Mouse (Mus musculus): ENCODE results near the gene Mmp24.
"Not testable (repeated sequence)": the region's sequence is repeated elsewhere in the genome, so short reads cannot be mapped to it uniquely, and the experiment has no call there.

Gene Mmp24

DNA sequence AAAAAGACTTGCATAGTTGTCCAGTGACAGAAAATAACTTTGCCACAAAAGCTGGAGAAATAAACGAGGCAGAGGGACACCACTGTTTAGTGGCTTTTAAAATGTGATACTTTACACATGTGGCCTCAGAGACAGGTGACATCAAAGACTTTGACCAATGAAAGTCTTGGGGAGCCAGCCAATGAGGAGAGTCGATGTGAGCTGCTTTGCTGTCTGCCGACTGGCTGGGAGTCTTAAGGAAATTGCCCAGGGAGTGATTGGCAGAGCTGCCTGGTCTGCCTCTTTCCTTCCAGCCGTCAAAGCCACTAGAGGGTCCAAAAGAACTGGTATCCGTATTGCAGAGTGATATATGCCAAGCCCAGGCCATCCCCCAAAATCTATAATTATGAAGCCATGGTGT lies 39.7 kb downstream of the Mmp24 start:
- DNase-seq (ENCODE audit: low spot score in 2 of 2) = no peak

DNA sequence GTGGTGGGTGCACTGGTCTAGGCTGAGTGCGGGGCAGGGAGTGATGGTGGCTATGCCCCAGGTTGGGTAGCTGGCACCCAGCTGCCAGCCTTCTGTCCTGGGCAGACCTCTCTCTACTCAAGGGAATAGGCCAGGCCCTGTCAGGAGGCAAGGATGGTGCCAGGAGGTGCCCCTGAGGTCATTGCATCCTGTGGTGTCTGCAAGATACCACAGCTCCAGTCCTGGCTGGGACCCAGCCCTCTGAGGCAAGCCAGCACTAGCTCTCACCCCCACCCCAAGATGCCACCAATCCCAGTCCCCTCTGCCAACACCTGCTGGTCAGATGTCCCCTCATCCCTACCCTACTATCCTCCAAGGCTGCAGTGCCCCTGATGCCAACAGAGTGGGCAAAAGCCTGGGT lies 41.0 kb downstream of the Mmp24 start:
- DNase-seq (ENCODE audit: low spot score in 2 of 2) = no peak

DNA sequence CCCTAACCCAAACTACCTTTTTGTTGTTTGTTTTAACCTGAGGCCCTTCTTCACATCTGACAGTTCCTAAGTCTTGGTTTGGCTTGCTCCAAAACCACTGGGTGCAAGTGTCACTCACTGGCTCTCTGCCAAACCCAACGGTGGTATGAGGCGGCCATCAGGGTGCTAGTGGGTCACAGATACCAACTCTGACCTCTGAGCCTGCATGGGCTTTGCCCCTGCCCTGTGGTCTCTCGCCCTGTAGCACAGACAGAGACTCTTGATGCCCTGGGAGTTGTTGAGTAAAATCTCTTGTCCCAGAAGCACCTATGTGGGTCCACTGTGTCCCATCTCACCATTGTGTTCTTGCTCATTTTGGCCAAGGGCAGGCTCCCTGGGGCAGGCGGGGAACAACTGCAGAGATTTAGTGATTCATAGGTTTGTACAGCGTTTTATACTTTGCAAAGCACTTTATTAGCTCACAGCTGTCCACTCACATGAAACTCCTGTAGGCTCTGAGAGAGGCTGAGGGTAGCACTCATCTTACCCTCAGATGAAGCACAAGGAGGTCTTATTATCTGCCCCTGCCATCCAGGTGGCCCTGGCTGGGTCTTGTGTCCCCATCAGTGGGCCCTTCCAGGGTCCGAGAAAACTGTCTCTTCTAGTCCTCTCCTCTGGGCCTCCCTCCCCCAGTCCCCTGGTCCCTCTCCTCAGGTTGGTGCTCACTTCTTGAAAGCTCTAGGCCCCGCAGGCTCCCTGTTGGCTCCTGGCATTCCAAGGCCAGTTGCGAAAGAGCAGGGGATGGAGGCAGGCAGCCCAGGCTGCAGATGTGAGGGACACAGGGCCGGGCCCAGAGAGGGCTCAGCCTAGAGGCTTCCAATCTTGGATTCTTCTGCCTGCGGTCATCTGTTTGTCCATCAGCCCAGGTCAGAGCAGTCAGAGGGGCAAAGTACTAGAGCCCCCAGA lies 42.4 kb downstream of the Mmp24 start:
- DNase-seq (ENCODE audit: low spot score in 2 of 2) = no peak

DNA sequence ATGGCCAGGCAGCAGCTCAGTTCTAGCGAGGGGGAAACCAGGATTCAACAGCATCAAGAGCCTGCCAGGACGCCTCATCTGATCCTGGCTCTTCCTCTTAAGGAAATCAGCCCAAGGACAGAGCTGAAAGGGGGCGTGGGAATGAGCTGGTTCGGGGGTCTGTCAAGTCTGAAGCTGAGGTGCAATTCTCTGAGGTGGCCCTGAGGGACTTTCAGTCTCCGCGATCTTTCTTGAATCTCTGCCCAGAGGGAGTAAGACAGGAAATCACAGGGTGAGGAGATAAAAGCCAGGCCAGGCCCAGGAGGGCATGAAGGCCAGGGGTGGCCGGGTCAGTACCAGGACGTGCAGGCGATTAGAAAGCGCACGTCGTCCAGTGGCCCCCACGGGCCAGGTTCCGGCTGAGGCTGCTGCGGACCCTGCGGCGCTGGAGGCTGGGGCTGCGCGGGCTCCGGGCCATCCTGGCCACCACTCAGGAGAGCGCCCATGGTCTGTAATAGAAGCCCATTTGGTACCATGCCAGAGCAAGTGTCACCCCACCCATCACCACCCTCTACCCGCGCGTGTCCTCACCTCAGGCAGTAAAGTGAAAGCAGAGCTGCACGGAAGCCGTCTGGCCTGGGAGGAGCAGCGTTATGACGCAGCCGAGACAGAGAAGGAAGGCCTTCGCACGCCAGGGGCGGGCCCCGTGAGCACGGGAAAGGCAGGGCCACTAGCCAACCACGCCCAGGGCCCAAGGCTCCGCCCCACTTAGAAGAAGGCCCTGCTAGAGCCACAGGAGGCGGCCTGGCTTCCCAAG lies 43.7 kb downstream of the Mmp24 start:
- peak; percentile 89 to 93 for DNase-seq (ENCODE audit: low spot score in 2 of 2)

DNA sequence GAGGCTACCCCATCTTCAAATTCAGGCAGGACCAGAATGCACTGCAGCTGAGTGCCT lies 44.1 kb downstream of the Mmp24 start, which contains the start of gene BC029722:
TSS of gene BC029722 (minus strand) at position 35 of the 57 bp plus-strand sequence.
- DNase-seq (ENCODE audit: low spot score in 2 of 2) = no peak

DNA sequence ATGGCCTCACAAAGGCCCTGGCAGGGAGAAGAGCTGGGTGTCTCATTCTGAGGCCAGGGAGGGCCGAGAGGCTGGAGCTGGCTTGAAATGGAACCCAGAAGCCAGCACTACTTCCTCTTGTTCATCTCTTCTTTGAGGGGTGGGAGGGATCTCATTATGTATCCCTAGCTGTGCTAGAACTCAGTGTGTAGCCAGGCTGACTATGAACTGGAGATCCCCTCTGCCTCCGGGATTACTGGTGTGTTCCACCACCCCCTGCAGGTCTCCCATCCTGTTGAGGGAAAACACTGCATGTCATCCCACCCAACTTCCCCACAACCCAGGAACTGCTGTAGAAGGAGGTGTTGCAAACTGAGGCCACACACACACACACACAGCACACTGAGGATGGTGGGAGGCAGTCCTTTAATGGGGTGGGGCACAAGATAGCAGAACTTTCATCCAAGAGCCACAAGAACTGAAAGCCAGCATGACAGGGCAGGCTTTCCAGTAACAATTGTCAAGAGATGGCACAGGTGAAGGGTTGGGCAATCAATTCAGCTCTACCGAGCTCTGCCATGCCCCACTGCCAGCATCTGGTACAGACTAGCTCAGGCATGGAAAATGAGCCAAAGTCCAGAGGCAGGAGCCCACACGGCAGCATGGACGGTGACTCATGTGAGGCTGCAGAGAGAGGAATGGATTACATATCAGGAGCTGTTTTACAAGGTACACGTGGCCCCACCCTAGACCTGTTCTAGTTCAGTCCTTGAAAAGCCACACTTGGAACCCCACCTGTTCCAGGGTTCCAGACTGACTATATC lies 44.5 kb downstream of the Mmp24 start:
- DNase-seq (ENCODE audit: low spot score in 2 of 2) = no peak

DNA sequence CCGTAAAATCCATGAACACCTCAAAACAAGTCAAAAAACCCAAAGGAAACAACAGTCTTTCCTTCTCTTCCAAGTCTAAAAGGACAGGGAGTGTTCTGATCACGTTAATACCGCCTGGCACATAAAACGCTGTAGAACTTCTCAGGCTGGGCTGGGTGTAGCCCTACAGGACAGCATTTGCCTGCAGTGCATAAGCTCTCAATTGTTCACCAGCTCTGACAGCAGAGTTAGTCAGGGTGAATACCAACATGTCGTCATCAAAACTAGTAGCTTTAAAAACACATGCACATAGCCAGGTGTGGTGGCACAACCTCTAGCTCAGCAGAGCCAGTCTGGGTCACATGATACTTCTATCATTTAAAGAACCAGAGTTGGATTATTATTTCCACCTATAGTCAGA lies 45.6 kb downstream of the Mmp24 start:
- DNase-seq (ENCODE audit: low spot score in 2 of 2) = no peak

DNA sequence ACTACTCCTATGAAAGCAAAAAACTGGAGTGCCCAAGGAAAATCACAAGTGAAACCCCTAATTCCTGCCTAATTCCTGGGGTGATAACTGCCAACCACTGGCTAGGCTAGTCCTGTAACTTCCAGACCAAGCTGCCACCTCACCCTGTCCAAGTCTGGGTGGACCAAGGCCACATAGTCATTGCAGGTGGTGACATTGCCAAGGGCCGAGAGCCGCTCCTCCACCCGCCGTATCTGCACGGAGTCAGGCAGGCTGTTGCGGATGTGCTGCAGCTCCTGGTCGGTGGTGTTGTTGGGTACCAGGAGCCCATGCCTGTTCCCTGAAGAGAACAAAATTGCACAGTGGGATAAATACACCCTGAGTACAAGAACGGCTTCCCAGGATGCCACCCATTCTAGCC lies 48.6 kb downstream of the Mmp24 start:
- no peak for DNase-seq (ENCODE audit: low spot score in 2 of 2)

DNA sequence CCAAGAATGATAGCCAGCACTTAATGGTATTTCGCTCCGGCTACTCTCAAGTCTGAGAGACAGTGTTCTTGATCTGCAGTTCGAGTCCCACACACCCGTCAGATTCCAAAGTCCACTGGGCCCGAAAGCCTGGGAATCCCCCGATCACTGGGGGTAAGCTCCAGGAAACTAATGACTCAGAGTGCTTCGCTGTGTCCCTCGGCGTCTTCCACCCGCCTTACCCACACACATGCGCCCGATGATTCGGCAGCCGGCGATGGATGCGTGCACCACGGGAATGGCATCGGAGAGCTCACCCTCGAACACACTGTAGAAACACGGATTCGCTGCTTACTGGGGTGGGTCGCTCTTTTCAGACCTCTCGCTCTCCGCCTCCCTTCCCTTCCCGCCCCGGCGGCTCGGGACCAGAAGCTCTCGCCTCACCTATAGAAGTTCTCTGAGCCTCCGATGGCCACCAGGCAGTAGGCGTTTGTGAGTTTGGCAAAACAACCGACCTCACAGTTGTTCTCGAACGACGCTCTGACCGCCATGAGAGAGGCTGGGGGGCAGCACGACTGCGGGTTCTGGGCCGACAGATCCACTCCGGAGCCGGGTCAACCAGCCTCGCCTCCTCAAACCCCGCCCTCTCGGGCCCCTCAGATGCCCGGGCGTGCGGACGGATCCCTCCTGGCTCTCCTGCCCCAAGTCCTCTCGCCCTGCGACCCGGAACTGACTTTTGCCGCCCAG lies 50.9 kb downstream of the Mmp24 start:
- DNase-seq (ENCODE audit: low spot score in 2 of 2) = no peak

DNA sequence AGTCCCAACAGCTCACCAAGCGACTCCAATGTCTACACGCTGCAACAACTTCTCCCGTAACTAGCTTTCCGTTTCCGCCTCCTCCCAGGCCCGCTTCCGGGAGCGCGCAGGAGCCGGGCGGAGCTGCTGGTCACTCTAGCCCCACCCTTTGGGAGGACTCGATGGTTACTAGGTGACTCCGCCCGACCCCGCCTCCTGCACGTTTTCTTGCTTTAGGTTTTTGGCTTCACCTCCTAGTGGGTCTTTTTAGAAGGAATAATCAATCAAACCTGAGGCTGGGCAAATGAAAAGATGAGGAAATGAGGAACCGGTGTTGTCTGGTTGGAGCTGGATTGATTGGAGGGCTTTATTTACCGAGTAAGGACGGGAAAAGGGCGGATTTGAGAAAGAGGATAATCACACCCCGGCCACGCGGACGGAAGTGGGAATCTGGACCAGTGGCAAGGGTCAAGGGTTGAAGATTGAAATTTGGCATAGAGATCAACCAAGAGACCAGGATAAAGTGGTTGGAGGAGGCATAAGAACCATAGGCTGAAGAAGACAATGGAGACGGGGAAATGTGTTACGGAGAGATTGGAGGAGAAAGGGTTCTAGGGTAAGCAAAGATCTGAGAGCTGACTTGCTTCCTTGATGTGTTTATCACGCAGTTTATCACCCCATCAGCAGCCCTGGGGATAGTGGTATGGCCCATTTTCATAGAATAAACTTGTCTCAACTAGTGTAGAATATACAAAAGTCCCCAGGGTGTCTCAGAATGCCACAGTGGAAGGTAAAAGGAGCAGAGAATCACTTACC lies 51.7 kb downstream of the Mmp24 start, which contains the start of gene Eif6:
TSS of gene Eif6 (minus strand) at position 296 of the 795 bp plus-strand sequence.
- peak; percentile 62 to 70 for DNase-seq (ENCODE audit: low spot score in 2 of 2)

DNA sequence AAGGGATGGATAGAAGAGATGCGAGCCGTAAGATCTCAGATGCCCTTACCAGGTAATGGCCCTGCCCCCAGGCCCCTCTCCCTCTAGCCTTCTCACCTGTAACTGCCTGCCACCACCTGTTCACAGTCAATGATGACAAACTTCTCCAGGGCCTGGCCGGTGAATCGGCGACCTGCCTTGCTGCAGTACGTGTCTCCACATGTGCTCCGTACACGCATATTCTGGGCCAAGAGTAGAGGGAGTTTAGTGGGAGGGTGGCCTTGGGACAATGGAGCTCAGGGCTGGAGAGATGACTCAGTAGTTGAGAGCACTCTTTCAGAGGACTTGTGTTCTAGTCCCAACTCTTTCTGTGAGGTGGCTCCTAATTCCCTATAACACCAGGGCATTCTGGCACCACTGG lies 55.7 kb downstream of the Mmp24 start:
- DNase-seq (ENCODE audit: low spot score in 2 of 2) = no peak

DNA sequence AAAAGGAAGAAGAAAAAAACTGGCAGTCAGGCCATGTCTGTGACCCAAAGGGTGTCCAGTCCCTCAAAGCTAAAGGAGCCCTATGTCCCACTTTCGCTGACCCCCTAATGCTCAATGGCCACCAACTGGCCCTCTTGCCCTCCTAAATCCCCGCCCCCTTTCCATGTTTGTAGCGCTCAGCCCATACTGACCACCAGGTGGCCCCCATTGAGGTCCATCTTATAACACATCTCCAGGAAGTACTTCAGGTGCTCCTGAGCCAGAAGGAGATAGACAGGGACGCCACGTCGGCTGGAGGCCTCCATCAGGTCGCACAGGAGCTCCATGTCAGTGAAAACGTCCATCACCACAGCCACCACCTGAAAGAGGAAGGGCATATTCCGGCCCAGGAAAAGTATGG lies 56.2 kb downstream of the Mmp24 start:
- DNase-seq (ENCODE audit: low spot score in 2 of 2) = no peak

DNA sequence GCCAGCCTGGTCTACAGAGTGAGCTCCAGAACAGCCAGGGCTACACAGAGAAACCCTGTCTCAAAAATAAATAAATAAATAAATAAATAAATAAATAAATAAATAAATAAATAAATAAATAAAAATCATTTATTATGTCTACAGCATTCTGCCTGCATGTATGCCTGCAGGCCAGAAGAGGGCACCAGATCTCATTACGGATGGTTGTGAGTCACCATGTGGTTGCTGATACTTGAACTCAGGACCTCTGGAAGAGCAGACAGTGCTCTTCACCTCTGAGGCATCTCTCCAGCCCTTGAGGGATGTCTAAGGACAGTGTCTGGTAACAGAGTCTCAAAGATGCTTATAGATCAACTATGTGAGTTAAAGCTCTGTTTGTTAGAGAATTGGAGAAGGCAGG lies 56.9 kb downstream of the Mmp24 start:
- not testable (repeated sequence) for DNase-seq (ENCODE audit: low spot score in 2 of 2)

DNA sequence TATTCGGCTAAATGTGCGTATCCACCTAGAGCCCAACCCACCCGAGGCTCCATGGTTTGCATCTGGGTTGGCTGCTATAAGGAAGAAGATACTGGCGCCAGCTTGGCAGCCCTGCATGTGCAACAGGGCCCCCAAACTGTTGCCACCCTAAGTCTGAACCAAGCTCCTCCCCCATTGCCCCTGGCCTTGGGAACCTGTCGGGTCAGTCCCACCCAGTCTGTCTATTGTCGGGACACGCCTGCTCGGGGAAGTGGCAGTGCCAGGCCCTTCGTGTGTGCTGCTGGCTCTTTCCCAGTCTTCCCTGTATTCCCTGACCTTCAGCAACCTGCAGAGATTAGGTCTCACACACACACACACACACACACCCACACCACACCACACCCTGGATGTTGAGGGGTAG lies 59.6 kb downstream of the Mmp24 start, which contains the start of gene Fam83c:
TSS of gene Fam83c (minus strand) at position 123 of the 400 bp plus-strand sequence.
- DNase-seq (ENCODE audit: low spot score in 2 of 2) = no peak

DNA sequence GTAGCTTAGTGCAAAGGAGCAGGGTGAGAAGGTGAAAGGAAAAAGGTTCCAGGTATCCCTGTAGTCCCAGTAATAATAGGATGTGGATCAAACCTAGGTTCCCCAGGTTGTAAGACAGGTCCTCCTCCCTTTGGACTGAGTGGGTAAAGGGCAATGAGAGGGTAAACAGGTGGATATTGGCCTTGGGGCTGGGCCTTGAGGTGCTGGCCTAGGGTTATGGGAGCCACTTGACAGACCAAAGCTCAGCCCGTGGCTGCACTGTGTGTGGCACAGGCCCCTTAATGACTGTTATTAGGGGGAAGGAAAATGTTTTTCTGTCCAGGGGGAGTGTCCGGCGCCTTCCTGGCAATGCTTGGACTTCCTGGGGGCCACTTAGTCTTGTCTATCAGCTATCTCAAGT lies 62.8 kb downstream of the Mmp24 start:
- DNase-seq (ENCODE audit: low spot score in 2 of 2) = no peak

DNA sequence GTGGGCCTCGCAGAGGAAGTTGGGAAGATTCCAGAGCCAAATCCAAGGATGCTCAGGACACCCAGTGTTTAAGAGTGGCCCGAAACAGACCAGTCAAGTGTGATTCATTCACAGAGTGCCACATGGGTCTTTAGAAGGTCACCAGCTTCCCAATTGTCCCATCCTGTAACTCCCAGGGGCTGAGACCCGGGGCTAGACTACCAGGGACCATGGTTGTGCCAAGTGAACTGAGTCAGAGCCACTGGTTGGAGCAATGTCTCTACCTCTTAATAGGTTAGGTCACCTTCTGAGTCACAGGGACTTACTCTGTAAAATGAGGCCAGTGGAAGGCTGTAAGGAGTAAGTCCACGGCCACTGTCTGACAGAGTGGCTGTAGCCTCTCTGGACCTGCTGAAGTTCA lies 63.8 kb downstream of the Mmp24 start:
- DNase-seq (ENCODE audit: low spot score in 2 of 2) = no peak

DNA sequence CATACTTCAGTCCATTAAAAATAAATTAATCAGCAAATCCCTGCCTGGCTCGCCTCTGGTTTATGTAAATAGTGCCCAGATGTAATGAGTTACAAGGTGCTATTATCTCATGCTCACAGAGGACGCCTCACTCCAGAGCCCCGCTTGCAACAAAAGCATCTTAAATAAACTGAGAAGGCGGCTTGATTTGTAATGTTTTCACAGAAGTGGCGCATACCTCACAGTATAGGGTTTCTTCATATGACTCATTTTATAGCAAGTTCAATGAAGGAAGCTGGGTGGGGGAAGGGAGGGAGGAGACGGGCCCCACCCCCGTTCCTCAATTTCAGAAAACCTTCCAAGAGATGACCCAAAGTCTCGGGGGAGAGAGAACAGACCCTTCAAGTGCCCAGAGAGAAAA lies 71.8 kb downstream of the Mmp24 start:
- DNase-seq (ENCODE audit: low spot score in 2 of 2) = no peak

DNA sequence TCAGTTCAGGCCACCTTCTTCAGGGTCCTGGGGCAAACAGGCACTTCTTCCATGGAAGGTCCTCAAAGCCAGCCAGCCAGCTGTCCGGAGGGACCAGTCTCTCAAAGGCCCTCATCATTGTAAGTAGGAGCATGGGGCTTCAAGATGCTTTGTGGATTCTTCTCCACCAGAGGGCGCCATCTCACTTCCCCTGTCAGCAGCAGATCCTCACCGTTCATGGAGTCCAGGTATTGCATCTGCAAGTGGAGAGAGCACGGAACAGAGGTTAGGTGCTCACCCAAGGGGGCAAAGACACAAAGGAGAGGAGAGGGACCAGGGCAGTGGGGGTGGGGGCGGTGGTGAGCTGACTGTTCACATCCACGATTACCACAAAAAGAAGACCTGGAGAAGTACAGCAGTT lies 73.1 kb downstream of the Mmp24 start:
- peak; percentile 57 to 77 for DNase-seq (ENCODE audit: low spot score in 2 of 2)

DNA sequence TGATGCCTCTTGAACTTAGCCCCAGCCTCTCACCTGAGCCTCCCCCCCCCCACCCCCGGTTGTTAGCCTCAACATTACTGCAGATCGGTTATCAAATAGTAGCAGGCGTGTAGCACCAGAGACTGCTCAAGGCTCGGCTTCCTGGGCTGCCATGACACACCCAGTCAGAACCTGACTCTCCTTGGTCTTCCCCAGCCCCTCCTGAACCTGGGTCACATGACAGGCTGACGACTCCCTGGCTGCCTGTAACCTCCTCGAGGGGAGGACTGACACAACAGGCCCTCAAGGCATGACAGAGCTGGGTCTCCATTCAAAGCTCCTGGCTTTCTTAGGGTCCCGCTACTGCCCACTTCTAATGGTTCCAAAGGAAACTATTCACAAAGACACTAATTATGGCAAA lies 74.3 kb downstream of the Mmp24 start:
- no peak for DNase-seq (ENCODE audit: low spot score in 2 of 2)

DNA sequence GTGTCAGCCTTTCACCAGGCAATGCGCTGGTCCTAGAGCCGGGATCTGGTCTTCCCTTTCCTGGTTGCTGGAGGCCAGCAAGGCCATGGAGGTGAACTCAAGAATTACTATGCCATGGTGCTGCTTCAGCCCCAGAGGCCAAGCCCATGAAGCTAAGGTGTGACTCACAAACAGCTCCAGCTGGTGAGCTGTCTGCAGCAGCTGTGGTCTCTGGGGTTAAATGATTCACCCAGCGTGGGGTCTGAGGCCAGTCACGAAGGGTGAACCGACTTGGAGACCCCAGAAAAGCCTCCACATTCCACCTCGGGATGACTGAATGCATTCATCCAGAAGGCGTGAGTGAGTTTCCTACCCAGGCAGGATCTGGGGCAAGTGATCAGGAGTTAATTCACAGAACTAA lies 75.0 kb downstream of the Mmp24 start:
- DNase-seq (ENCODE audit: low spot score in 2 of 2) = no peak

DNA sequence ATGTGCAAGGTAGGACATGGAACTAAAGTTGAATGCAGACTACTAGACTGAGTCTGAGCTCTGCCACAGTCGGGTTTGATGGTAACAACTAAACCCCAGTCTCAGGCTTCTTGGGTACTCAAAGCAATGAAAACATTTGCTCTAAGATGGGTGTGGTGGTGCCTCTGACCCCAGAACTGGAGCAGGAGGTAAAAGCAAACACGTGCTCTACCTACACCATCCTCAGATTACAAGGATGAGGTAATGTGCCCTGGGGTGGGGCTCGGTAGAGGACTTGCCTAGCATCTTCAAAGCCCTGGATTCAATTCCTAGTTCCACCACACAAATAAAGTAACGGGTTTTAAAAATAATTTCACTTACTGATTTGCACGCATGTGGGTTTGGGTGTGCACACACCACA lies 77.4 kb downstream of the Mmp24 start:
- DNase-seq (ENCODE audit: low spot score in 2 of 2) = no peak

All from frontal cortex, postnatal 14 days (tissue).